Mouse (Mus musculus): ENCODE results near the gene Cyp26a1. TPM values are rescaled to one million over a fixed set of nuclear protein-coding genes. Genes with fewer than 3 reads are reported as not detected.

Gene Cyp26a1
- polyA plus RNA-seq, 1 experiment from 2014 or later: 0.70 TPM

DNA sequence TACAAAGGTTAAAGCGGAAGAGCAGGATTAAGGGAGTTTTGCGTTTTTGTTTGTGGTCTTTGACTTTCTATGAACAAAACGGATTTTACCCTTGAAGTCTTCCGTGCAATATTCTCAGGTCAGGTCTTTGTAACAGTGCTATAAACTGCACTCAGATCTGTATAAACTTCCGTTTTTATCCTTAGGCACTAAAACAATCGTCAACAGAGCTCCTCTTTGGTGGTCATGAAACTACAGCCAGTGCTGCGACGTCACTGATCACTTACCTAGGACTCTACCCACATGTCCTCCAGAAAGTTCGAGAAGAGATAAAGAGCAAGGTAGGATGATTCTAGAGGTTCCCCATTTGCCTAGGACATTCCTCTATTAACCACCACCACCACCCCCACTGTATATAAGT is 2.1 kb downstream of the Cyp26a1 start:
- no peaks in the 10 kb centered on the region for H3K36me3 ChIP-seq
- H3K9me3 ChIP-seq (replicated peaks): no peaks in the 10 kb centered on the region
- no peak overlapping the region for H3K4me2 ChIP-seq
- 21% methylated on average over 9 of the region's 9 CpGs for WGBS
- no peak for ATAC-seq (ENCODE audit: insufficient number of reproducible peaks, low FRiP score)
- H3K27me3 ChIP-seq (replicated peaks): peaks cover 85% of the 10 kb centered on the region
- H3K4me3 ChIP-seq: no peak overlapping the region
- peaks cover 40% of the 10 kb centered on the region for H3K4me1 ChIP-seq (replicated peaks)
- no peak overlapping the region for H3K9ac ChIP-seq
- H3K27ac ChIP-seq (ENCODE audit: poor library complexity, severe bottlenecking): no peak overlapping the region

DNA sequence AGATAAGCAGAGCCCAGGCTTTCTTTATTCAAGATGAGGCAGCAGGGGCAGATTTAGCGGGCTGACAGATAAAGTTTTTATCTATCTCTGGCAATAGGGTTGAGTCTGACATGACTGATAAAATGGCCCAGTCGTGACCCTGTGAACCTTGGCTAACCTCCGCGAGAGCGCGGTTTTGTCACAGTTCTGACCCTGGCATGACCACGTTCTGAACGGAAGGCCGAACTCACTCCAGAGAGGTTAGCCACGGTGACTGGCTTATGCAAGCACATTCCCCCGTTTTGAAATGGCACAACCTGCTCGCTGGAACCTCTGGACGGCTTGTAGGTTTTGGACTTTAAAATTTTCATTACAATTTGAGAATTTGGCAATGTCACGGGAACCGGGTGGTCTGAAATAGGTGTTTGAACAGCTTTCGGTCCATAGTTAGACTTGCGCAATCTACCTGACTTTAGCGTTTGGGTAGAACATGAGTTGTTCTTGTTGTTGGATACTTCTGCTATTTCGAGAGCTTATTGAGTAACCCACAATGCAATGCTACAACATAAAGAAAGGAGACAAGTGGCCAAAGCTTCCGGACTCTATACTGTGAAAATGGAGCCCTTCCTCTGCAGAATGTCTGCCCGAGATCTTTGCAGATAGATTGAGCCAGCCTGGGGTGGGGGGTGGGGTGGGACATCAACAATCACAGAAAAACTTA is 4.9 kb downstream of the Cyp26a1 start:
- WGBS: 42% methylated on average over 21 of the region's 21 CpGs
- no peak overlapping the region for H3K4me3 ChIP-seq
- H3K36me3 ChIP-seq: no peaks in the 10 kb centered on the region
- H3K9me3 ChIP-seq (replicated peaks): no peaks in the 10 kb centered on the region
- peaks cover 73% of the 10 kb centered on the region for H3K27me3 ChIP-seq (replicated peaks)
- no peak for ATAC-seq (ENCODE audit: insufficient number of reproducible peaks, low FRiP score)
- H3K9ac ChIP-seq: no peak overlapping the region
- H3K27ac ChIP-seq (ENCODE audit: poor library complexity, severe bottlenecking): no peak overlapping the region
- H3K4me1 ChIP-seq (replicated peaks): peaks cover 21% of the 10 kb centered on the region
- H3K4me2 ChIP-seq: no peak overlapping the region

DNA sequence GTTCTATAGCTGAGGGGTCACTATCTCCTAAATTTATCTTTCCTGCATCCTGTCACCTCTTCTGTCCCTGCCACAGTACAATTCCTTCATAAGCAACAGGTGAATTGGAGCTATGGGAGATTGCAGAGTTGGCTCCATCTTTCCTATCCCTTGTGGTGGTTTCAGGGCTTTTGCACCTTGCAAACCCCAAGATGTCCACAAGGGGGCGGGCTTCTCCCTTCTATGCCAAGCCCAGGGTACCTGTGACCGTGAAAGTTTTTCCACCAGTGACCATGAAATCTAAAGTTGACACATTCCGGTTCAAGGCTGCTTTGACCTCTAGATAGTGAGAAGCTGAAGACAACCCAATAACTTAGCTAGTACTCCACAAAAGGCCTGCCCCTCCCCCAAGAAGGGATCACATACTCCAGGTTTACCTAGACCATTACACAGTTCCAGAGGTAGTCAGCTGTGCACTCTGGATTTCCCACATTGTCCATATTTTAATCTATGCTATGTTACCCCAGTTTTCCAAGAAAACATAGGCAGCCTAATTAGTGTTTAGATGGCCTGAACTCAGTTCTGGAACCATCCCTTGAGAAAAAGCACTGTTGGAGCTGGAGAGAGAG is 6.4 kb downstream of the Cyp26a1 start:
- H3K4me1 ChIP-seq (replicated peaks): peaks cover 6% of the 10 kb centered on the region
- H3K27me3 ChIP-seq (replicated peaks): peaks cover 59% of the 10 kb centered on the region
- 3% methylated on average over 3 of the region's 3 CpGs for WGBS
- H3K4me2 ChIP-seq: no peak overlapping the region
- no peak overlapping the region for H3K9ac ChIP-seq
- no peaks in the 10 kb centered on the region for H3K36me3 ChIP-seq
- no peak for ATAC-seq (ENCODE audit: insufficient number of reproducible peaks, low FRiP score)
- no peaks in the 10 kb centered on the region for H3K9me3 ChIP-seq (replicated peaks)
- no peak overlapping the region for H3K27ac ChIP-seq (ENCODE audit: poor library complexity, severe bottlenecking)
- H3K4me3 ChIP-seq: no peak overlapping the region

DNA sequence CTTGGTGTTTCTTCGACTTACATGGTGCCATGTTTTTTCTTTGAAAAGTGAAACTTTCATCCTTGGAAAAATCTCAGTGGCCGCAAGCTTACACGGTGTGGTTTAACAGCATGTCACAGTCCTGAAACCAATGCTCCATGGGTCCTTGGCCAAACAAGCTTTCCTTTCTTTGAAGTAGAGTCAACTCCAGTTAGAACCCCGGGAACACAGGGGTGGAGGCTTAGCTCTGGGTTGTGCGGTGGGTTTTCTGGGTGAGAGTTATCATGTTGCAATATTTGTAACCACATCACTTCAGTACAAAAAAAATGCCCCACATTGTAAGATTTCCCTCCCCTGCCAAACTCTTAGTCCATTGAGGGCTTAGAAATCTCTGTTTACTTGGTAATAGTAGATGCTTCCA is 8.1 kb downstream of the Cyp26a1 start:
- Histone ChIP-seq H3K27ac (ENCODE audit: poor library complexity, severe bottlenecking) (no peak overlapping the region), H3K4me3 (no peak overlapping the region), H3K4me1 (replicated peaks) (peaks cover 5% of the 10 kb centered on the region), H3K9ac (no peak overlapping the region), H3K9me3 (replicated peaks) (no peaks in the 10 kb centered on the region; the same call in 1 of the 2 replicates), H3K27me3 (replicated peaks) (peaks cover 41% of the 10 kb centered on the region), H3K4me2 (no peak overlapping the region), H3K36me3 (no peaks in the 10 kb centered on the region)
- ATAC-seq (ENCODE audit: insufficient number of reproducible peaks, low FRiP score): no peak
- 86% methylated on average over 5 of the region's 5 CpGs for WGBS

DNA sequence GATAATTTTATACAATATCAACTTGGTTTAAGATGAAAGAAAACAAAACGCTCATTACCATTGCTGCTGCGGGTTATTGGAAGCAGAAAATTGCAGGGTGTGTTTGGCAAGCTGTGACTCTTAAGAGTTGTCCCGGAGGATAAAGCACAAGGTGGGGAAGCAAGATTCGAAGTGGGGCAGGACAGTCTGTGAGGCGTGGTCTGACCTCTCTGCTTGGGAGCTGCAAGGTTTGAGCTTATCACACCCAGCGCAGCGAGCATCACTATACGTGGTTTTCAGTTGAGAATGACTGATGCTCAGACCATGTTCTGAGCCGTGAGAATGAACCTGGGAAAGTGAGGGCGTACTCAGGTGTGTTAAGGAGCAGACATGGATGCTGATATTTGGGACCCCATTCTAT is 17.1 kb downstream of the Cyp26a1 start:
- WGBS: 55% methylated on average over 10 of the region's 10 CpGs
- Histone ChIP-seq H3K27me3 (replicated peaks) (no peaks in the 10 kb centered on the region), H3K27ac (ENCODE audit: poor library complexity, severe bottlenecking) (no peak overlapping the region), H3K36me3 (no peaks in the 10 kb centered on the region), H3K9me3 (replicated peaks) (no peaks in the 10 kb centered on the region; the same call in 1 of the 2 replicates), H3K4me1 (replicated peaks) (0 out of 2 replicates have a peak, but pooled peaks cover 3% of the 10 kb centered on the region), H3K4me3 (no peak overlapping the region), H3K9ac (no peak overlapping the region), H3K4me2 (no peak overlapping the region)
- ATAC-seq (ENCODE audit: insufficient number of reproducible peaks, low FRiP score): no peak

DNA sequence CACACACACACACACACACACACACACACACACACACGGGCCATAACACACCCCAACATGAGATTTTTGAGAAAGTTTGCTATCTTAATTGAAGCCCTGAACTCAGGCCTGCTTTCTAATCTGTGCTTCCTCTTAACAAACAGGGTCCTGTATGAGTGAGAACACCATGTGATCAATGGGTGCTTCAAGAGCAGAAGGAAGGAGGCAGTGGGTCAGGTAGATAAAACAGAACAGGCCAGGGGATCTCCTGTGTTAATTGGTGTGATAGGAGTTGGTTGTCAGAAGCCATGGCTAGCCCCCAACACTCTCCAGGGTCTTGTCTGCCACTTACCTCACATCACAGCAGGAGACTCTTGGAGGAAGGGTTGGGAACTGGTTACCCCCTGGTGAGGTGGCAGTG is 18.4 kb downstream of the Cyp26a1 start:
- Histone ChIP-seq H3K36me3 (no peaks in the 10 kb centered on the region), H3K9ac (no peak overlapping the region), H3K9me3 (replicated peaks) (no peaks in the 10 kb centered on the region), H3K27me3 (replicated peaks) (no peaks in the 10 kb centered on the region), H3K4me2 (no peak overlapping the region), H3K27ac (ENCODE audit: poor library complexity, severe bottlenecking) (no peak overlapping the region), H3K4me1 (replicated peaks) (0 out of 2 replicates have a peak, but pooled peaks cover 3% of the 10 kb centered on the region), H3K4me3 (no peak overlapping the region)
- 35% methylated on average over 1 of the region's 1 CpGs for WGBS
- ATAC-seq (ENCODE audit: insufficient number of reproducible peaks, low FRiP score): no peak

DNA sequence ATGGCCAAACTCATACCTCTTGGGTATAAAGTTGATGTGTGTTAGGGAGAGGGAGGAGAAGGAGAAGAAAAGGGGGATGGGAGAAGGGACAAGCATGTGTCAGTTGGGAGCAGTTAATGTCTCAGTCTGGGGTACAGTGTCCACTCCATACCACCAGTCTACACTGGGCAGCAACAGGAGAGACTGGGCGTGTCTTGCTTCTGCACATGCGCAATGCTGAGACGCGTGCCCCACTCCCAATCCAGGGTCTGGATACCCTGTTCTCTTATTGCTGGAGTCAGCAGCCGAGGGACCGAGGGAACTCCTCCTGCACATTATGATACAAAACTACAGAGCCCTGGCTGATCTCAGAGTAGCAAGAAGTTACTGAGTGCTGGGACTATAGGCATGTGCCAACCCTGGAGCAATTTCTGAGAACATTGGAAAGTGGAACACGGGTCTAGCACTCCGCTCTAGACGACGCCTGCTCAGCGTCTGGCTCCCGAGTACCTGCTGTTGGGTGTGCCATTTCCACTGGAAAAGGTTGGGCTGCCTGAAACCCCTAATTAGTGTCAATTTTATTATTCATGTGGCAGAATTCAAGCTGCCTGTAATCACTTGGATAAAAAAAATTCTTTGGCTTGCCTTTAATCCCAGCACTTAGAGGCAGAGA is 19.1 kb downstream of the Cyp26a1 start:
- ATAC-seq (ENCODE audit: insufficient number of reproducible peaks, low FRiP score): no peak
- 72% methylated on average over 12 of the region's 12 CpGs for WGBS
- no peak overlapping the region for H3K4me2 ChIP-seq
- H3K4me3 ChIP-seq: no peak overlapping the region
- no peaks in the 10 kb centered on the region for H3K27me3 ChIP-seq (replicated peaks)
- H3K9me3 ChIP-seq (replicated peaks): no peaks in the 10 kb centered on the region
- no peak overlapping the region for H3K27ac ChIP-seq (ENCODE audit: poor library complexity, severe bottlenecking)
- H3K36me3 ChIP-seq: no peaks in the 10 kb centered on the region
- H3K4me1 ChIP-seq (replicated peaks): 0 out of 2 replicates have a peak, but pooled peaks cover 3% of the 10 kb centered on the region
- no peak overlapping the region for H3K9ac ChIP-seq

DNA sequence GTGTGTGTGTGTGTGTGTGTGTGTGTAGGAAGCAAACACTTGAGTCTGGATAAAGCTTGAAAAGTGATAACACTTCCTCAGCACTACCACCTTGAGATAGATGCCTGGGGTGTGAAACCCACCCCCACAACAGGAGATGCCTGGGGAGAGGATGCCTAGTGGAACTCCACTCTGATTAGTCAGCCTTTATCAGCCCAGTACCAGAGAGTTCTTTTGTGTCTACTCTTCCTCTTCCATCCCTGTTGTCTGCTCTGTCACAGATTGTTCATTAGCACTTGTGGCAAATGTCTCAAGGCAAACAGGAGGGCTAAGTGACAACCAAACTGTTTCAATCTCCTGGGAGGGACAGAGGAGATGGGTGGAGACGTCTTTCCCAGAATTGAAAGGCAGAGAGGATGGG is 21.6 kb downstream of the Cyp26a1 start:
- no peaks in the 10 kb centered on the region for H3K27me3 ChIP-seq (replicated peaks)
- no peak overlapping the region for H3K4me2 ChIP-seq
- 0 out of 2 replicates have a peak, but pooled peaks cover 3% of the 10 kb centered on the region for H3K4me1 ChIP-seq (replicated peaks)
- WGBS: 3% methylated on average over 1 of the region's 1 CpGs
- no peak overlapping the region for H3K27ac ChIP-seq (ENCODE audit: poor library complexity, severe bottlenecking)
- ATAC-seq (ENCODE audit: insufficient number of reproducible peaks, low FRiP score): no peak
- H3K4me3 ChIP-seq: no peak overlapping the region
- H3K9ac ChIP-seq: no peak overlapping the region
- no peaks in the 10 kb centered on the region for H3K9me3 ChIP-seq (replicated peaks)
- H3K36me3 ChIP-seq: no peaks in the 10 kb centered on the region

DNA sequence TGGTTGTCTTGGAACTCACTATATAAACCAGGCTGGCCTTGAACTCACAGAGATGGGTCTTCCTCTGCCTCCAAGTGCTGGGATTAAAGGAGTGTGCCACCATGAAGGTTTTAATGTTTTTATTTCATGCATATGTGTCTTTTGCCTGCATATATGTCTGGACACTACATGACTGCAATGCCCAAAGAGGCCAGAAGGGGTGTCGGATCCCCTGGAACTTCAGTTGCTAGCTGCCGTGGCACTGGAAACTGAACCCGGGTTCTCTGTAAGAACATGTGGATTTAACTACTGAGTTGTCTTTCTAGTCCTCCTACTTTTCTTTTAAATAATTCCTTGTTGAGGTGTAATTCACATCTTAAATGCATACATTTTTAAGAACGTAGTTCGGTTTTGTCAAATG is 27.0 kb downstream of the Cyp26a1 start:
- Histone ChIP-seq H3K36me3 (no peaks in the 10 kb centered on the region), H3K4me2 (no peak overlapping the region), H3K9ac (no peak overlapping the region), H3K27me3 (replicated peaks) (0 out of 2 replicates have a peak, but pooled peaks cover 3% of the 10 kb centered on the region), H3K27ac (ENCODE audit: poor library complexity, severe bottlenecking) (no peak overlapping the region), H3K4me3 (no peak overlapping the region), H3K4me1 (replicated peaks) (no peaks in the 10 kb centered on the region), H3K9me3 (replicated peaks) (no peaks in the 10 kb centered on the region)
- ATAC-seq (ENCODE audit: insufficient number of reproducible peaks, low FRiP score): no peak
- 95% methylated on average over 5 of the region's 5 CpGs for WGBS

DNA sequence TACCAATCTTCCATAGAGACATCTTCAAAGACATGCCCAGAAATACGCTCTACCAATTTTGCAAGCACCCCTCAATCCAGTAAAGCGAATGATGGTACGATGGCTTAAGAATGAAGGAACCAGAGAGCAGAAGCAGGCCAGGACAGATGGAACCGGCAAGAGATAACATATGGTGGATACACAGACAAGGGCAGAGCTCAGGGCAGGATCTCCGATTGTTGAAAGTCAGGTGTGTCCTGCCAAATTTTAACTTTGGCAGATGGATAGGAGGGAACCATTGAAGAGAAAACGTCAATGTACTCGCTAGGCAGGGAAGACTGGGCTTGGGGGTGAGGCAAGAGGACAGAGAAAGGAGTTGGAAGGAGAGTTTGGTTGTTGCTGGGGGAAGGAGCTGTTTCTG is 29.0 kb downstream of the Cyp26a1 start:
- Histone ChIP-seq H3K27me3 (replicated peaks) (0 out of 2 replicates have a peak, but pooled peaks cover 3% of the 10 kb centered on the region), H3K9me3 (replicated peaks) (0 out of 2 replicates have a peak, but pooled peaks cover 3% of the 10 kb centered on the region), H3K4me2 (no peak overlapping the region), H3K27ac (ENCODE audit: poor library complexity, severe bottlenecking) (no peak overlapping the region), H3K36me3 (no peaks in the 10 kb centered on the region), H3K9ac (no peak overlapping the region), H3K4me1 (replicated peaks) (no peaks in the 10 kb centered on the region), H3K4me3 (no peak overlapping the region)
- 86% methylated on average over 7 of the region's 7 CpGs for WGBS
- no peak for ATAC-seq (ENCODE audit: insufficient number of reproducible peaks, low FRiP score)

DNA sequence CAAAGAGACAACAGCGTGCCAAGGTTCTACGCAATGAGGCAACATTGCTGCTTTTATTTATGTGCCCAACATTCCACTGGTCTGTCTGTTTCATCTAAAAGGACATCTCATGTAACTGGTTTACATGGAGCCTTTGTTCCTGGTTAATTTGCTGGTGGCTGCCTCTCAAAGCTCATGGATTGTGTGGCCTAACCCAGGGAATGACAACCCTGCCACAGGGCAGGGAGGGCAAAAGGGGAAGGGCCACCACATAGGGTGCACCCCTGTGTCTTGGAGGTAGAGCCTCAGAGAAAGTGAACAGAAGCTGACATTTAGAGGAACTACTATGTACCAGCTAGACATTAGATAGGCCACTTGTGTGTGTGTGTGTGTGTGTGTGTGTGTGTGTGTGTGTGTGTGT is 29.8 kb downstream of the Cyp26a1 start:
- Histone ChIP-seq H3K9me3 (replicated peaks) (0 out of 2 replicates have a peak, but pooled peaks cover 3% of the 10 kb centered on the region), H3K36me3 (no peaks in the 10 kb centered on the region), H3K4me1 (replicated peaks) (no peaks in the 10 kb centered on the region), H3K27ac (ENCODE audit: poor library complexity, severe bottlenecking) (no peak overlapping the region), H3K4me3 (no peak overlapping the region), H3K4me2 (no peak overlapping the region), H3K27me3 (replicated peaks) (0 out of 2 replicates have a peak, but pooled peaks cover 3% of the 10 kb centered on the region), H3K9ac (no peak overlapping the region)
- no peak for ATAC-seq (ENCODE audit: insufficient number of reproducible peaks, low FRiP score)
- 97% methylated on average over 2 of the region's 2 CpGs for WGBS
